Mouse (Mus musculus): ENCODE data around the gene Slc23a4. TPM values are rescaled to one million over a fixed set of nuclear protein-coding genes. Genes with fewer than 3 reads are reported as not detected.

The Slc23a4 gene
- polyA plus RNA-seq (2014; fragmentation: Nextera tagmentation; extraction: Ambion mirVana), result 3.2 and 3.4 TPM in 2 replicates

GRCm38 (mm10) chr6:34988081-34988761 is at the start of gene Slc23a4:
Gene Slc23a4 (minus strand): TSS chr6:34988404.
- H3K4me1 ChIP-seq (ENCODE audit: control insufficient read depth, insufficient read depth, low read length), result peaks cover 3% of the 10 kb centered on the region; the same call in 1 of the 2 replicates
- no peaks in the 10 kb centered on the region for H3K36me3 ChIP-seq (ENCODE audit: control insufficient read depth, insufficient read depth, low read length)
- peak within 1 kb of the TSS; percentile 29 for H3K4me2 ChIP-seq (replicated peaks; ENCODE audit: low read depth, low read length)
- H3K27me3 ChIP-seq (ENCODE audit: control insufficient read depth, insufficient read depth, low read length), result no peaks in the 10 kb centered on the region
- H3K27ac ChIP-seq (ENCODE audit: low read length), result peak within 1 kb of the TSS; percentile 44; the same call in 1 of the 2 replicates
- ATAC-seq (ENCODE audit: insufficient number of reproducible peaks, insufficient read depth, low FRiP score, low read depth), result peak; percentile 70
- WGBS, result 10% methylated on average over 20 of the region's 20 CpGs
- H3K9ac ChIP-seq (replicated peaks; ENCODE audit: low read depth, low read length), result no peak within 1 kb of the TSS
- no peaks in the 10 kb centered on the region for H3K9me3 ChIP-seq (ENCODE audit: control insufficient read depth, low read depth, low read length)
- no peak within 1 kb of the TSS; the same call in 1 of the 2 replicates for H3K4me3 ChIP-seq (ENCODE audit: low read depth, low read length)

GRCm38 (mm10) chr6:35033341-35033740 is 45.1 kb upstream of the Slc23a4 start:
- H3K36me3 ChIP-seq (ENCODE audit: control insufficient read depth, insufficient read depth, low read length), result no peaks in the 10 kb centered on the region; the same call in 1 of the 2 replicates
- no peak overlapping the region for H3K27ac ChIP-seq (ENCODE audit: low read length)
- no peak overlapping the region for H3K4me3 ChIP-seq (ENCODE audit: low read depth, low read length)
- H3K4me1 ChIP-seq (ENCODE audit: control insufficient read depth, insufficient read depth, low read length), result no peaks in the 10 kb centered on the region
- H3K4me2 ChIP-seq (replicated peaks; ENCODE audit: low read depth, low read length), result no peak overlapping the region
- H3K9ac ChIP-seq (replicated peaks; ENCODE audit: low read depth, low read length), result no peak overlapping the region
- H3K9me3 ChIP-seq (ENCODE audit: control insufficient read depth, low read depth, low read length), result no peaks in the 10 kb centered on the region
- 93% methylated on average over 11 of the region's 11 CpGs for WGBS
- no peak for ATAC-seq (ENCODE audit: insufficient number of reproducible peaks, insufficient read depth, low FRiP score, low read depth)
- no peaks in the 10 kb centered on the region for H3K27me3 ChIP-seq (ENCODE audit: control insufficient read depth, insufficient read depth, low read length)

GRCm38 (mm10) chr6:35032704-35033103 is 44.5 kb upstream of the Slc23a4 start:
- Histone ChIP-seq H3K27me3 (ENCODE audit: control insufficient read depth, insufficient read depth, low read length) (no peaks in the 10 kb centered on the region), H3K27ac (ENCODE audit: low read length) (no peak overlapping the region), H3K9me3 (ENCODE audit: control insufficient read depth, low read depth, low read length) (no peaks in the 10 kb centered on the region), H3K9ac (replicated peaks; ENCODE audit: low read depth, low read length) (no peak overlapping the region), H3K4me3 (ENCODE audit: low read depth, low read length) (no peak overlapping the region), H3K36me3 (ENCODE audit: control insufficient read depth, insufficient read depth, low read length) (no peaks in the 10 kb centered on the region; the same call in 1 of the 2 replicates), H3K4me2 (replicated peaks; ENCODE audit: low read depth, low read length) (no peak overlapping the region), H3K4me1 (ENCODE audit: control insufficient read depth, insufficient read depth, low read length) (no peaks in the 10 kb centered on the region)
- 54% methylated on average over 2 of the region's 2 CpGs for WGBS
- no peak for ATAC-seq (ENCODE audit: insufficient number of reproducible peaks, insufficient read depth, low FRiP score, low read depth)

GRCm38 (mm10) chr6:35030811-35031210 is 42.6 kb upstream of the Slc23a4 start:
- no peak for ATAC-seq (ENCODE audit: insufficient number of reproducible peaks, insufficient read depth, low FRiP score, low read depth)
- no peak overlapping the region for H3K9ac ChIP-seq (replicated peaks; ENCODE audit: low read depth, low read length)
- no peaks in the 10 kb centered on the region for H3K27me3 ChIP-seq (ENCODE audit: control insufficient read depth, insufficient read depth, low read length)
- no peaks in the 10 kb centered on the region for H3K9me3 ChIP-seq (ENCODE audit: control insufficient read depth, low read depth, low read length)
- 88% methylated on average over 4 of the region's 4 CpGs for WGBS
- no peaks in the 10 kb centered on the region for H3K36me3 ChIP-seq (ENCODE audit: control insufficient read depth, insufficient read depth, low read length)
- 0 out of 2 replicates have a peak, but pooled peaks cover 6% of the 10 kb centered on the region for H3K4me1 ChIP-seq (ENCODE audit: control insufficient read depth, insufficient read depth, low read length)
- no peak overlapping the region for H3K4me2 ChIP-seq (replicated peaks; ENCODE audit: low read depth, low read length)
- no peak overlapping the region for H3K4me3 ChIP-seq (ENCODE audit: low read depth, low read length)
- no peak overlapping the region for H3K27ac ChIP-seq (ENCODE audit: low read length)

- no peak overlapping the region for H3K27ac ChIP-seq (ENCODE audit: low read length)
These were observed 42.0 kb upstream of the Slc23a4 start for GRCm38 (mm10) chr6:35030226-35030625.

GRCm38 (mm10) chr6:35028023-35028422 is 39.8 kb upstream of the Slc23a4 start:
- Histone ChIP-seq H3K9me3 (ENCODE audit: control insufficient read depth, low read depth, low read length) (no peaks in the 10 kb centered on the region), H3K27me3 (ENCODE audit: control insufficient read depth, insufficient read depth, low read length) (no peaks in the 10 kb centered on the region), H3K4me2 (replicated peaks; ENCODE audit: low read depth, low read length) (no peak overlapping the region), H3K36me3 (ENCODE audit: control insufficient read depth, insufficient read depth, low read length) (0 out of 2 replicates have a peak, but pooled peaks cover 4% of the 10 kb centered on the region), H3K4me1 (ENCODE audit: control insufficient read depth, insufficient read depth, low read length) (peaks cover 16% of the 10 kb centered on the region; the same call in 1 of the 2 replicates), H3K9ac (replicated peaks; ENCODE audit: low read depth, low read length) (no peak overlapping the region), H3K4me3 (ENCODE audit: low read depth, low read length) (no peak overlapping the region), H3K27ac (ENCODE audit: low read length) (no peak overlapping the region)
- 87% methylated on average over 2 of the region's 2 CpGs for WGBS
- no peak for ATAC-seq (ENCODE audit: insufficient number of reproducible peaks, insufficient read depth, low FRiP score, low read depth)

More at GRCm38 (mm10) chr6:35030226-35030625, 42.0 kb upstream of the Slc23a4 start:
- Histone ChIP-seq H3K27me3 (ENCODE audit: control insufficient read depth, insufficient read depth, low read length) (no peaks in the 10 kb centered on the region), H3K9ac (replicated peaks; ENCODE audit: low read depth, low read length) (no peak overlapping the region), H3K4me1 (ENCODE audit: control insufficient read depth, insufficient read depth, low read length) (0 out of 2 replicates have a peak, but pooled peaks cover 9% of the 10 kb centered on the region), H3K4me3 (ENCODE audit: low read depth, low read length) (no peak overlapping the region), H3K36me3 (ENCODE audit: control insufficient read depth, insufficient read depth, low read length) (no peaks in the 10 kb centered on the region), H3K9me3 (ENCODE audit: control insufficient read depth, low read depth, low read length) (no peaks in the 10 kb centered on the region), H3K4me2 (replicated peaks; ENCODE audit: low read depth, low read length) (no peak overlapping the region)
- ATAC-seq (ENCODE audit: insufficient number of reproducible peaks, insufficient read depth, low FRiP score, low read depth), result no peak
- WGBS, result 70% methylated on average over 6 of the region's 6 CpGs

GRCm38 (mm10) chr6:35027257-35027656 is 39.1 kb upstream of the Slc23a4 start:
- H3K4me3 ChIP-seq (ENCODE audit: low read depth, low read length), result no peak overlapping the region
- H3K27ac ChIP-seq (ENCODE audit: low read length), result no peak overlapping the region
- H3K27me3 ChIP-seq (ENCODE audit: control insufficient read depth, insufficient read depth, low read length), result no peaks in the 10 kb centered on the region
- H3K4me1 ChIP-seq (ENCODE audit: control insufficient read depth, insufficient read depth, low read length), result peaks cover 16% of the 10 kb centered on the region; the same call in 1 of the 2 replicates
- WGBS, result 69% methylated on average over 6 of the region's 6 CpGs
- H3K4me2 ChIP-seq (replicated peaks; ENCODE audit: low read depth, low read length), result no peak overlapping the region
- ATAC-seq (ENCODE audit: insufficient number of reproducible peaks, insufficient read depth, low FRiP score, low read depth), result no peak
- H3K36me3 ChIP-seq (ENCODE audit: control insufficient read depth, insufficient read depth, low read length), result 0 out of 2 replicates have a peak, but pooled peaks cover 4% of the 10 kb centered on the region
- H3K9me3 ChIP-seq (ENCODE audit: control insufficient read depth, low read depth, low read length), result no peaks in the 10 kb centered on the region
- H3K9ac ChIP-seq (replicated peaks; ENCODE audit: low read depth, low read length), result no peak overlapping the region

GRCm38 (mm10) chr6:35016624-35017023 is 28.4 kb upstream of the Slc23a4 start:
- Histone ChIP-seq H3K27ac (ENCODE audit: low read length) (no peak overlapping the region), H3K9me3 (ENCODE audit: control insufficient read depth, low read depth, low read length) (no peaks in the 10 kb centered on the region), H3K27me3 (ENCODE audit: control insufficient read depth, insufficient read depth, low read length) (no peaks in the 10 kb centered on the region), H3K9ac (replicated peaks; ENCODE audit: low read depth, low read length) (no peak overlapping the region), H3K4me2 (replicated peaks; ENCODE audit: low read depth, low read length) (no peak overlapping the region), H3K4me1 (ENCODE audit: control insufficient read depth, insufficient read depth, low read length) (no peaks in the 10 kb centered on the region), H3K4me3 (ENCODE audit: low read depth, low read length) (no peak overlapping the region), H3K36me3 (ENCODE audit: control insufficient read depth, insufficient read depth, low read length) (no peaks in the 10 kb centered on the region)
- 90% methylated on average over 5 of the region's 5 CpGs for WGBS
- no peak for ATAC-seq (ENCODE audit: insufficient number of reproducible peaks, insufficient read depth, low FRiP score, low read depth)

Data from stomach, embryonic 14.5 days (tissue).